Mouse (Mus musculus): ENCODE data around the gene Chrnb2.
A peak's percentile ranks its signal among the peaks of the same experiment; 100 is the strongest.

Chrnb2 gene

GRCm38 (mm10) chr3:89780102-89780501, 15.7 kb upstream of the Chrnb2 start:
- no peak for DNase-seq (ENCODE audit: low read depth, low spot score)

- no peak for DNase-seq (ENCODE audit: low read depth, low spot score)
These were observed 11.6 kb upstream of the Chrnb2 start for GRCm38 (mm10) chr3:89776001-89776400.

GRCm38 (mm10) chr3:89774236-89774960, 10.0 kb upstream of the Chrnb2 start:
- DNase-seq (ENCODE audit: low read depth, low spot score), result no peak

- DNase-seq (ENCODE audit: low read depth, low spot score), result no peak
These were observed 9.3 kb upstream of the Chrnb2 start for GRCm38 (mm10) chr3:89773740-89774211.

GRCm38 (mm10) chr3:89772968-89773709, 8.7 kb upstream of the Chrnb2 start, which contains the start of gene Ube2q1:
Gene Ube2q1, plus strand, starts transcription at chr3:89773616.
- DNase-seq (ENCODE audit: low read depth, low spot score), result peak; percentile 99

GRCm38 (mm10) chr3:89772588-89772967, 8.1 kb upstream of the Chrnb2 start:
- DNase-seq (ENCODE audit: low read depth, low spot score), result peak; percentile 95

- DNase-seq (ENCODE audit: low read depth, low spot score), result no peak
These were observed 6.1 kb upstream of the Chrnb2 start for GRCm38 (mm10) chr3:89770425-89771002.

- DNase-seq (ENCODE audit: low read depth, low spot score), result no peak
These were observed 5.2 kb upstream of the Chrnb2 start for GRCm38 (mm10) chr3:89769584-89769983.

GRCm38 (mm10) chr3:89759786-89760185, 4.6 kb downstream of the Chrnb2 start:
- DNase-seq (ENCODE audit: low read depth, low spot score), result peak; percentile 97

GRCm38 (mm10) chr3:89757851-89758250, 6.6 kb downstream of the Chrnb2 start:
- DNase-seq (ENCODE audit: low read depth, low spot score), result no peak

GRCm38 (mm10) chr3:89755283-89755682, 9.1 kb downstream of the Chrnb2 start:
- peak; percentile 72 for DNase-seq (ENCODE audit: low read depth, low spot score)

GRCm38 (mm10) chr3:89752307-89752706, 12.1 kb downstream of the Chrnb2 start:
- DNase-seq (ENCODE audit: low read depth, low spot score), result no peak

GRCm38 (mm10) chr3:89738509-89738908, 25.9 kb downstream of the Chrnb2 start:
- no peak for DNase-seq (ENCODE audit: low read depth, low spot score)

GRCm38 (mm10) chr3:89732091-89732490, 32.3 kb downstream of the Chrnb2 start:
- DNase-seq (ENCODE audit: low read depth, low spot score), result no peak

GRCm38 (mm10) chr3:89730350-89731331, 33.8 kb downstream of the Chrnb2 start:
- DNase-seq (ENCODE audit: low read depth, low spot score), result peak; percentile 78

GRCm38 (mm10) chr3:89728848-89729247, 35.6 kb downstream of the Chrnb2 start:
- DNase-seq (ENCODE audit: low read depth, low spot score), result no peak

GRCm38 (mm10) chr3:89727028-89727427, 37.4 kb downstream of the Chrnb2 start:
- peak; percentile 81 for DNase-seq (ENCODE audit: low read depth, low spot score)

GRCm38 (mm10) chr3:89723400-89724084, 40.9 kb downstream of the Chrnb2 start:
- peak; percentile 60 for DNase-seq (ENCODE audit: low read depth, low spot score)

- no peak for DNase-seq (ENCODE audit: low read depth, low spot score)
These were observed 42.4 kb downstream of the Chrnb2 start for GRCm38 (mm10) chr3:89722032-89722431.

- peak; percentile 47 for DNase-seq (ENCODE audit: low read depth, low spot score)
These were observed 48.5 kb downstream of the Chrnb2 start for GRCm38 (mm10) chr3:89715967-89716256.
